Mouse (Mus musculus) liver, postnatal 0 days (tissue): ENCODE data around the gene Gucy2c. TPM values are rescaled to one million over a fixed set of nuclear protein-coding genes. Genes with fewer than 3 reads are reported as not detected.

ENCODE experiments used
- ATAC-seq: fragments of 200-750 bp; cut with Nextera tagmentation; 2 replicates; pipeline ENCODE4 v1.8.0; 2017; ENCODE audit warnings: mild to moderate bottlenecking, moderate library complexity
- DNase-seq: peaks from one replicate; pipeline ENCODE4 v3.0.0-alpha.2; 2016
- H3K27ac ChIP-seq: fragments of 300-500 bp; sonication (generic); 2 replicates; pipeline ENCODE4 v1.5.1; 2014; ENCODE audit warnings: antibody characterized with exemption, moderate library complexity, mild to moderate bottlenecking, low read depth
- H3K27me3 ChIP-seq: fragments of 300-500 bp; sonication (generic); 2 replicates; pipeline ENCODE4 v1.6.1; 2014; ENCODE audit warnings: low read length, control low read depth, mixed read lengths; ENCODE audit not compliant: insufficient read depth
- H3K36me3 ChIP-seq: fragments of 300-500 bp; sonication (generic); replicated peaks from 2 replicates; pipeline ENCODE4 v1.6.1; 2014; ENCODE audit warnings: mild to moderate bottlenecking, control low read depth, low read length, moderate library complexity, mixed read lengths; ENCODE audit not compliant: insufficient read depth
- H3K4me1 ChIP-seq: fragments of 300-500 bp; sonication (generic); 2 replicates; pipeline ENCODE4 v1.6.1; 2014; ENCODE audit warnings: antibody characterized with exemption, mild to moderate bottlenecking, control low read depth; ENCODE audit not compliant: insufficient read depth
- H3K4me2 ChIP-seq: fragments of 300-500 bp; sonication (generic); 2 replicates; pipeline ENCODE4 v1.6.1; 2014; ENCODE audit warnings: low read depth, mild to moderate bottlenecking, low read length, moderate library complexity, mixed read lengths
- H3K4me3 ChIP-seq: fragments of 300-500 bp; sonication (generic); 2 replicates; pipeline ENCODE4 v1.5.1; 2014; ENCODE audit warnings: low read depth, low read length
- H3K9ac ChIP-seq: fragments of 300-500 bp; sonication (generic); replicated peaks from 2 replicates; pipeline ENCODE4 v1.6.1; 2014; ENCODE audit warnings: mild to moderate bottlenecking, moderate library complexity
- H3K9me3 ChIP-seq: fragments of 300-500 bp; sonication (generic); 2 replicates; pipeline ENCODE4 v1.6.1; 2016; ENCODE audit warnings: mild to moderate bottlenecking, control low read depth, low read length, mixed read lengths
- CTCF ChIP-seq: sonication (generic); IDR thresholded peaks from 2 replicates; pipeline ENCODE4 v1.5.1; 2016; ENCODE audit warnings: antibody characterized with exemption, low read depth
- EP300 ChIP-seq: IDR thresholded peaks from 2 replicates; pipeline ENCODE4 v1.6.1; 2016; ENCODE audit warnings: antibody characterized with exemption, low read depth, mild to moderate bottlenecking
- WGBS: fragments of 180-500 bp; shearing (Covaris S2); extraction: QIAGEN DNeasy Blood & Tissue Kit; methylation state at CpG from one replicate; pipeline ENCODE4 v1.1.7; 2014; ENCODE audit not compliant: insufficient replicate concordance; 5-methylcytosine and 5-hydroxymethylcytosine counted together
- microRNA-seq: library from miRNA; unstranded; fragments of <30 nt; microRNA quantifications from one replicate; pipeline ENCODE4, GENCODE M21; 2016
- polyA plus RNA-seq: library from polyadenylated mRNA; unstranded; fragments of >200 nt; fragmentation: Nextera tagmentation; extraction: Ambion mirVana; gene quantifications from 2 replicates; pipeline ENCODE4 v1.2.1, GENCODE M21; 2015

Gene Gucy2c
- polyA plus RNA-seq, 1 experiment from 2014 or later, result 0.99 TPM

GRCm38 (mm10) chr6:136647455-136647861 lies 134.1 kb downstream of the Gucy2c start:
- peak; percentile 97 for ATAC-seq
- H3K27me3 ChIP-seq, result no peaks in the 10 kb centered on the region
- 50% methylated on average over 10 of the region's 10 CpGs for WGBS
- H3K4me1 ChIP-seq, result no peaks in the 10 kb centered on the region; the same call in 1 of the 2 replicates
- H3K9ac ChIP-seq, result no peak overlapping the region
- no peaks in the 10 kb centered on the region for H3K36me3 ChIP-seq
- TF ChIP-seq EP300 (peak; percentile 59), CTCF (no peak)
- H3K9me3 ChIP-seq, result 0 out of 2 replicates have a peak, but pooled peaks cover 4% of the 10 kb centered on the region
- DNase-seq, result peak; percentile 62
- H3K4me3 ChIP-seq, result no peak overlapping the region
- H3K4me2 ChIP-seq, result no peak overlapping the region
- H3K27ac ChIP-seq, result peak overlapping the region; percentile 88

Small RNAs within 50 kb of the gene (microRNA-seq; reads per million reads assigned to microRNA genes)
- not detected for gene Gm44364

Other genes starting within 250 kb of the Gucy2c start
- 30.7 and 31.3 TPM in 2 replicates for gene Plbd1, start 119.8 kb downstream of the Gucy2c start, polyA plus RNA-seq
- gene Hist4h4, start 22.6 kb upstream of the Gucy2c start, polyA plus RNA-seq, result 1.1 and 1.4 TPM in 2 replicates
- gene H2afj, start 26.5 kb upstream of the Gucy2c start, polyA plus RNA-seq, result 147 and 152 TPM in 2 replicates
- gene BC049715, start 45.9 kb upstream of the Gucy2c start, polyA plus RNA-seq, result 0.44 and 0.99 TPM in 2 replicates
- 32.8 and 33.8 TPM in 2 replicates for gene Wbp11, start 46.5 kb upstream of the Gucy2c start, polyA plus RNA-seq
- gene Smco3, start 53.7 kb upstream of the Gucy2c start, polyA plus RNA-seq, result not detected in 2 replicates
- 10.6 and 11.1 TPM in 2 replicates for gene Art4, start 76.0 kb upstream of the Gucy2c start, polyA plus RNA-seq
- 4.5 and 6.2 TPM in 2 replicates for gene Mgp, start 94.1 kb upstream of the Gucy2c start, polyA plus RNA-seq
- 0.40 and 0.42 TPM in 2 replicates for gene Erp27, start 140.4 kb upstream of the Gucy2c start, polyA plus RNA-seq
- gene Pde6h, start 142.1 kb upstream of the Gucy2c start, polyA plus RNA-seq, result 0.34 and 0.77 TPM in 2 replicates
- 190 and 192 TPM in 2 replicates for gene Arhgdib, start 160.1 kb upstream of the Gucy2c start, polyA plus RNA-seq